Mouse (Mus musculus) brain, embryonic 18.5 days (tissue): ENCODE measurements at regions not wholly inside any gene's neighbourhood (a gene's known extent, or its start where the extent isn't known, plus 50 kb on each side); places are given as distances from the start of the nearest gene placed in this dataset.

ENCODE experiments used
- DNase-seq: peaks from one replicate; pipeline ENCODE4 v3.0.0-alpha.2; 2012; ENCODE audit warnings: low read depth, low spot score

- DNase-seq, result no peak
Measured at GRCm38 (mm10) chr1:190526046-190526445, 355.5 kb upstream of the Prox1 start.

- DNase-seq, result no peak
Measured at GRCm38 (mm10) chr1:190500106-190500505, 329.6 kb upstream of the Prox1 start.

- DNase-seq, result no peak
Measured at GRCm38 (mm10) chr1:190497474-190497873, 327.0 kb upstream of the Prox1 start.

GRCm38 (mm10) chr1:190495741-190496520 lies 325.4 kb upstream of the Prox1 start:
- DNase-seq, result no peak

- DNase-seq, result no peak
Measured at GRCm38 (mm10) chr1:190486551-190487104, 316.1 kb upstream of the Prox1 start.

- DNase-seq, result no peak
Measured at GRCm38 (mm10) chr1:190483366-190483765, 312.9 kb upstream of the Prox1 start.

- no peak for DNase-seq
Measured at GRCm38 (mm10) chr1:190481071-190481470, 310.6 kb upstream of the Prox1 start.

- no peak for DNase-seq
Measured at GRCm38 (mm10) chr1:190480601-190481000, 310.1 kb upstream of the Prox1 start.

GRCm38 (mm10) chr1:190472761-190473160 lies 302.2 kb upstream of the Prox1 start:
- no peak for DNase-seq

GRCm38 (mm10) chr1:190470336-190470735 lies 299.8 kb upstream of the Prox1 start:
- no peak for DNase-seq

GRCm38 (mm10) chr1:190457541-190458061 lies 287.1 kb upstream of the Prox1 start:
- no peak for DNase-seq

- no peak for DNase-seq
Measured at GRCm38 (mm10) chr1:190453549-190453948, 283.0 kb upstream of the Prox1 start.

GRCm38 (mm10) chr1:190452115-190452842 lies 281.8 kb upstream of the Prox1 start:
- no peak for DNase-seq

- no peak for DNase-seq
Measured at GRCm38 (mm10) chr1:190448263-190448662, 277.7 kb upstream of the Prox1 start.

GRCm38 (mm10) chr1:190447253-190447652 lies 276.7 kb upstream of the Prox1 start:
- DNase-seq, result no peak

GRCm38 (mm10) chr1:190446676-190447075 lies 276.2 kb upstream of the Prox1 start:
- no peak for DNase-seq

- no peak for DNase-seq
Measured at GRCm38 (mm10) chr1:190444366-190444765, 273.9 kb upstream of the Prox1 start.

- DNase-seq, result no peak
Measured at GRCm38 (mm10) chr1:190443234-190443633, 272.7 kb upstream of the Prox1 start.

- DNase-seq, result no peak
Measured at GRCm38 (mm10) chr1:190442166-190442565, 271.7 kb upstream of the Prox1 start.

- no peak for DNase-seq
Measured at GRCm38 (mm10) chr1:190438789-190439188, 268.3 kb upstream of the Prox1 start.

GRCm38 (mm10) chr1:190422874-190423273 lies 252.4 kb upstream of the Prox1 start:
- DNase-seq, result peak; percentile 12

- DNase-seq, result peak; percentile 52
Measured at GRCm38 (mm10) chr1:190419709-190420108, 249.2 kb upstream of the Prox1 start.
